Mouse (Mus musculus): ENCODE results near the gene Slc24a1.

Slc24a1 gene

GRCm38 (mm10) chr9:64936508-64936907, 14.9 kb downstream of the Slc24a1 start:
- DNase-seq = peak; percentile 59 to 60

GRCm38 (mm10) chr9:64934015-64934754, 17.2 kb downstream of the Slc24a1 start:
- DNase-seq = peak; percentile 43 to 46

GRCm38 (mm10) chr9:64931751-64932610, 19.4 kb downstream of the Slc24a1 start:
- DNase-seq = no peak

GRCm38 (mm10) chr9:64930256-64930655, 21.2 kb downstream of the Slc24a1 start:
- DNase-seq = no peak

- DNase-seq = peak; percentile 70 to 72
These were observed 25.0 kb downstream of the Slc24a1 start for GRCm38 (mm10) chr9:64926201-64926991.

GRCm38 (mm10) chr9:64925771-64926170, 25.6 kb downstream of the Slc24a1 start:
- DNase-seq = no peak

- DNase-seq = no peak
These were observed 32.8 kb downstream of the Slc24a1 start for GRCm38 (mm10) chr9:64918560-64918959.

- DNase-seq = no peak
These were observed 36.8 kb downstream of the Slc24a1 start for GRCm38 (mm10) chr9:64914629-64915028.

- DNase-seq = no peak
These were observed 37.4 kb downstream of the Slc24a1 start for GRCm38 (mm10) chr9:64913973-64914372.

GRCm38 (mm10) chr9:64913406-64913805, 38.0 kb downstream of the Slc24a1 start:
- no peak for DNase-seq

- DNase-seq = no peak
These were observed 44.0 kb downstream of the Slc24a1 start for GRCm38 (mm10) chr9:64907441-64907840.

- no peak for DNase-seq
These were observed 46.3 kb downstream of the Slc24a1 start for GRCm38 (mm10) chr9:64904917-64905640.

- DNase-seq = peak; percentile 81 to 83
These were observed 48.0 kb downstream of the Slc24a1 start for GRCm38 (mm10) chr9:64903386-64903785.

GRCm38 (mm10) chr9:64902866-64903265, 48.5 kb downstream of the Slc24a1 start:
- no peak for DNase-seq

GRCm38 (mm10) chr9:64896605-64897004, 54.8 kb downstream of the Slc24a1 start:
- DNase-seq = no peak

- no peak for DNase-seq
These were observed 65.4 kb downstream of the Slc24a1 start for GRCm38 (mm10) chr9:64886008-64886407.

All from cerebellum, adult 18-20 months (tissue).